Mouse (Mus musculus): ENCODE results near the gene Zbtb32.

DNA sequence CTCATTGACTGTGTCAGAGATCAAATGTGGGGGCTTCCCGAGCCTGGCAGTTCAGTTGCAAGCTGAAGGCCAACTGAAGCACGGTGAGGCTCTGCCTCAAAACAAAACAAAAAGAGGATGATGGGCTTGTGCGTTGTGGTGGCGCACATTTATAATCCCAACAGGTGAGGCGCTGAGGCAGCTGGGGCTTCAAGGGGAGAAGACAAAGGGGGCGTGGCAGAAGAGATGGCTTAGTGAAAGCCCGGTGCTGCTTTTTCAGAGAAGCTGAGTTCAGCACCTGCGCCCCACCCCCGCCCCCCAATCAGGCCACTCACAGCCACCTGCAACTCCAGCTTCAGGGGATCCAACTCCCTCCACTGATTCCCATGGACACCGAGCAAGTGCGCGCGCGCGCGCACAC lies 9.8 kb upstream of the Zbtb32 start:
- TF ChIP-seq CTCF (IDR thresholded peaks at IDR 0.05; ENCODE audit: low read depth), result no peak
- TF ChIP-seq EP300 (IDR thresholded peaks at IDR 0.05; ENCODE audit: low read depth), result no peak

All from liver, embryonic 14.5 days (tissue).